Comparison of ENCODE assay signal across 14 mouse cellular contexts in the genomic region with DNA sequence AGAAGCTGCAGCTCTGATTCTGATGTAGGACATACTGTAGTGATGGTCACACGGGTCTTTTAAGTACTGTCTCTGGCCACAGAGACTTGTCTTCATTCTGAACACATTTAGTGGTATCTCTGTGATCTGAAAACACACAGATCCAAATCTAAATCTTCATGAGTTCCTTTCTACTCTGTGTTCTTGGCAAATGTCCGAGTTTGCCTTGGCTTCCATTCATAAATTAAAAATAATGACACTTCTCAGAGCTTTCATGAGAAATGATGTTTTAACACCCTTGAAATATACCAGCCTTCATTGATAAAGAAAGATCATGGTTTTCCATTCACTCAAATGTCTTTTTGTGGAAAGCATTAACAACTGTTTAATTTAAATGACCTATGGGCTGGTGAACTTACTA.
"Had no signal": no experiment of that assay in that cellular context is flagged by ENCODE, and none has a peak within 500 bp of the region (broad histone marks: within the 10 kb centered on the region; RNA-seq: fewer than 3 reads in every experiment).

No protein-coding gene starts in this region.

- H3K4me2 ChIP-seq: lung, embryonic 14.5 days; midbrain, embryonic 12.5 days; neural tube, embryonic 13.5 days; neural tube, embryonic 15.5 days had no signal

- H3K27ac ChIP-seq: midbrain, embryonic 10.5 days; midbrain, embryonic 12.5 days had no signal

- DNase-seq: lung, adult 18-20 months; lung, embryonic 14.5 days; lung, postnatal 10 days; lung, postnatal 4 days; right cerebral cortex, postnatal 25 days; spleen, adult 18-20 months; thymus, adult 18-20 months; thymus, postnatal 25 days; thymus, postnatal 4 days had no signal

- H3K27me3 ChIP-seq: midbrain, embryonic 12.5 days; neural tube, embryonic 13.5 days; neural tube, embryonic 15.5 days had no signal

- H3K4me1 ChIP-seq: midbrain, embryonic 10.5 days; midbrain, embryonic 12.5 days had no signal

- H3K9ac ChIP-seq: lung, embryonic 14.5 days; midbrain, embryonic 12.5 days; neural tube, embryonic 13.5 days; neural tube, embryonic 15.5 days had no signal

- H3K36me3 ChIP-seq: midbrain, embryonic 10.5 days; midbrain, embryonic 12.5 days; neural tube, embryonic 13.5 days; neural tube, embryonic 15.5 days had no signal

- H3K4me3 ChIP-seq: midbrain, embryonic 10.5 days; midbrain, embryonic 12.5 days; myocyte; neural tube, embryonic 13.5 days; neural tube, embryonic 15.5 days had no signal

- H3K9me3 ChIP-seq: midbrain, embryonic 10.5 days; midbrain, embryonic 12.5 days; neural tube, embryonic 13.5 days; neural tube, embryonic 15.5 days had no signal
